Mouse (Mus musculus) liver, embryonic 14.5 days (tissue): ENCODE data around the gene Cks1brt.

ENCODE experiments used
- CTCF ChIP-seq: IDR thresholded peaks from 2 replicates; pipeline ENCODE4 v1.5.1; 2016; ENCODE audit warnings: antibody characterized with exemption, low read depth, control low read depth
- EP300 ChIP-seq: IDR thresholded peaks from 2 replicates; pipeline ENCODE4 v1.6.1; 2016; ENCODE audit warnings: antibody characterized with exemption, low read depth

DNA sequence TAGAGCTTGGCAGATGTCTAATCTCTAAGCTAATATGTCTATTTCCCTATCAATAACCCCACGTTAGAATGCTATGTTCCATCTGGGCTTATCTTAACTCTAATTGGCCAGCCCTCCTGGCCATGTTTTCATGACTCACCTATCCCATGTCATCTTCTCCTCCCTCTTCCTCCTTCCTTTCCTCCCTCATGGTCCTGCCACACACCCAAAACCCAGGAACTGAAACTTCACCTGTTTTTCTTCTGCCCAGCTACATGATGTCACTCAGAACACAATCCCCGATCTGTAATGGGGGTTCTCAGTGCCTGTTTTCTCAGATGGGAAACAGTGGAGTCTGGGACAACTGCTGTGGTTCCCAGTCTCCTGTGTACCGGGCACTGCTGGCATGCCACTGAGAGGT is at the start of gene Cks1brt:
- TF ChIP-seq CTCF = no peak
- TF ChIP-seq EP300 = no peak
